Mouse (Mus musculus) kidney, adult 18-20 months (tissue): ENCODE measurements around the gene Drd3.

ENCODE experiments used
- DNase-seq: peaks from one replicate; pipeline ENCODE4 v3.0.0; 2021

Drd3 gene

DNA sequence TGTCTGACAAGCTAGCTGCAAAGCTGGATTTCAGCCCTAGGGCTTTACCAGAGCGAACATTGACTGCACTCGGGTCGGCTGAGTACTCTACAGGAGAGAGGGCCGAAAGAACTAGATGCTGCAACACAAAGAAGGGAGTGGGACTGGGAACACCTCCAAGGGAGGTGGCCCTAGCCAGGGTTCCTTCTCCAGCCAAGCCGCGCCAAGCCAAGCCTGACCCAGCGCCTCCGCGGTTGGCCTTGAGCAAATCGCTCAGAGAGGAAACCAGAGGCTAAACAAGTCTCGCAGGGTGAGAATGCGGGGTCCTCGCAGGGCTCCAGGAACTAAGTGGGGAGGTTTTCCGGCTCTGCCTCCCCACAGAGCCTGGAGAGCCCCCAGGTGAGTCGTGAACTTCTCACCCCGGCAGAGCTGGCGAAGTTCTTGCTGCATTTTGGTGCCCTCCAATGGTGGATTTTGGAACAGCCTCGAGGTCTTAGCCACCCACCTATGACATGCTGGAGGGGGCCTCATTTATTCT lies 48.0 kb downstream of the Drd3 start:
- DNase-seq: peak; percentile 75

DNA sequence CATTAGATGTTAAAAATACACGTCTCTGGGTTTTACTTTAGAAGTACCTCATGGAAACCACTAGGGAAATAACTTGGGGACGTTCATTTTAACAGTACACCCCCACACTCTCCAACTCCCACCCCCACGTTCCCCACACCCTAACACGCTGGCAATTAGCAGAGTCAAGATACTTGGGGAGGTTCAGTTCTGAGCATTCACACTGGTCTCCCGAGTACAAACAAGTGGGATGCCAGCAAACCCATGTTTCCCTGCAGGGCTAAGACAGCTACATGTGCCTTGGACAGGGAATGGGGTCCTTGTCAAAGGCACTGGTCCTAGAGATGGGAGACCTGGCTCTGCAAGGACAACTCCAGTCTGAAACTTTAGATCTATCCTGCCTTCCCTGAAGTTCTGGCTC lies 48.6 kb downstream of the Drd3 start:
- no peak for DNase-seq

DNA sequence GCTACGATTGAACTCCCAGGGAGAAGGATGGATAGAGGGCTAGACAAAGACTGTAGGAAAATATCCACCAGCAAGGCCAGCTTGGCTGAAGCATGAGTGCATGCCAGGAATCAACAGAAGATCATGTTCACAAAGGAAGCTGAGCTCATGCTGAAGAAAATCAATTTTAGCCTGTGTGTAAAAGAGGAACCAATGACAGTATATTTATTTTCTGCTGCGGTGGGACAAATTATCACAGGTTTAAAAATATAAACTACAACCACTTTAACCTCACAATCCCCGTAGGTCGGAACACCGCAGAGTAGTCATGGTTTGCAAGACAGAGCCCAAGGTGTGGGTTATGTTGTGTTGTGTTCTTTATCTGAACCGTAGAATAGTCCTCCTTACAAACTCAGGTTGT lies 50.5 kb downstream of the Drd3 start:
- DNase-seq: no peak

DNA sequence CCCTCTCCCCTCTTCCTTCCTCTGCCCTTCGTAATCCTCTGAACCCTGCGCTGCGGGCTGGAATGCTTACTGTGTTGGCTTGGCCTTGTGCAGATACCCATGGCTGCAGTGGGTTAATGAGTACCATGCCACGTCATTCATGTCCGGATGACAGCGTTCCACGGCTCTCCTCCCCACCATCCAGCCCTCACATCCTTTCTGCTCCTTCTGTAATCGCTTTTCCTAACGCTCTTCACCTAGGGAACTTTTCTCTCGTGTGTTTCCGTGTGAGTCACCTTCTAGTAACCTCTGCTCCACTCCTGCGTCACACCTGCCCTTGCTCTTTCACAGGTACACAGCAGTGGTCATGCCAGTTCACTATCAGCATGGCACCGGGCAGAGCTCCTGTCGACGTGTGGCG lies 53.2 kb downstream of the Drd3 start:
- DNase-seq: peak; percentile 11

DNA sequence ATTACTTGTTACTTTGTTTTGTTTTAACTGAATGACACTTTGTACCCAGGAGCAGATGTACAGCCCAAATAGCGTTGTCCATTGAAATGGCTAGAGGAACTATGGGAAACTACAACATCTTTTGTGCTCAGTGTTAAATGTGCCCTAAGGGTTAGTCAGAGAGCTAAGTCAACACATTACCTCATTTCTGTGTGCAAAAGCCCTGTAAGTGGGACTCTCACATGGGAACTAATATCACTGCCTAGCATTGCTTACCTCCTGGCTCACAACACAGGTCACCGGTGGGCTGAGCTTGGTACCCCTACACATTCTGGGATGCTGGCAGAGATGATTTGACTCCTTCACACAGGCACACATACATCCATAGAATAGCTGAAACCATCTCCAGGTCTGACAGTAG lies 55.6 kb downstream of the Drd3 start:
- DNase-seq: no peak

DNA sequence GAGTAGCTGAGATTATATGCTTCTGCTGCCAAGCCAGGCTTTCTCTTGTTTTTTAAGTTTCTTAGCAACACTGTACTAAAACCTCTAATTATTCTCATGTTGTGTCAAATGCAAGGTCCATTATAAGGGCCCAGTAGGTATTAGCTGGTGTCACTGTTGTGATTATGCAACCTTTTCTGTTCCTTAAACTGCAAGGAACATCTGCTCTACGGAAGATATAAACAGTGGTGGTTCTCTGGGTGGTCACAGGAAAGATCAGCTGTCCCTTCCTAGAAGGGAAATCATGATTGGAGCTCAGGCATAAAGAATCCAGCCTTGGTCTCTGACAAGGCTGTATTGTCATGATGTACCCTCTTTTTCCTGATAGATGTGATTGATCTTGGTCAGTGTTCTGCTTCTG lies 57.6 kb downstream of the Drd3 start:
- DNase-seq: no peak

DNA sequence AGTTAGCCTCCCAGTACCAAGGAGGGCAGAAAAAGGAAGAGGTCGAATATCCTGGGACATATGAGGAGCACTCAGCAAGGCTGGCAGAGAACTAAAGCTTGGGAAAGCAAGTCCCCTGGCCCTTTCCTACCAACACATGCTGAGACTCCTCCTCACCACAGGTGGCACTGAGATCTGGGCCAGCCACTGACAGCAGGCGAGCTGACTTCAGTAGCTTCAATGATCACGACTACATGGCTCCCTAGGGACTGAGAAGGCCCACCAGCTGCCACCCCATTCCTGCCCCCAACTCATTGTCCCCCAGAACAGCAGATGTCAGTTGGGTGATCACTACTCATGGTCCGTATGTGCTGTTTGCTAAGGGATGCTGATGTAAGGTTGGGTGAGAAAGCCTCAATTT lies 60.8 kb downstream of the Drd3 start:
- DNase-seq: no peak

DNA sequence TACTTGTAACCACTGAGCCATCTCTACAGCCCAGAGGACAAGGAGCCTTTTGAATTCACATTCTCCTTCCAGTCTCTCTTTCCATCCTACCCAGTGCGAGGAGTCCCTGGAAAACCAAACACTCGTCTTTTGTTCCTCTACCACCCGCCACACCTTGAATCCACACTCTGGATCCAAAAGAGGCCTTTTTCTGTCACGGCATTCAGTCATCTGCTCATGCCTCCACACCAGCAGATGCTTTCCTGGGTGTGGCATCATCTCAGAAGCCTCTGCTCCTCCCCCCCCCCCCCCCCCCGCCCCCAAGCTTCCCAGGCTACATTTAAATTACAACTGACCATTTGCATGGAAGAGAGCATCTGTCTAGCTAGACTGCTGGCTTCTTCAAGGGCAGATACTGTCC lies 62.5 kb downstream of the Drd3 start:
- no peak for DNase-seq

DNA sequence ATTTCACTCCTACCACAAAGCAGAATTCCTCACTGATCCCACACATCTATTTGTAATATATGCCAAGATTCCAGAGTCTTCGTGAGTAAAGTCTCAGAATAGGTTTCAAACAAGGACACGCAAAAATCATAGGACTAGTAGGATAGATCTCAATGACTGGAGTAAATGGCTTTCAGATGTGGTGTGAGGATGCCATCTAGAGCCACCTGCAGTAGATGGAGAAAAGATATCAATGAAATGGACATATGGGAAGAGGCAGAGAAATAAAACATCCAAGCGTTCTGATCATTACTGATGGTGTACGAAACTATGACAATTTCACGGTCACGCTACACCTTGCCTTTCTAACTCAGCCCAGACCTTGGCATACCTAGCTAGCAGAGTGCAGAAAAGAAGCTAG lies 64.6 kb downstream of the Drd3 start:
- DNase-seq: no peak

DNA sequence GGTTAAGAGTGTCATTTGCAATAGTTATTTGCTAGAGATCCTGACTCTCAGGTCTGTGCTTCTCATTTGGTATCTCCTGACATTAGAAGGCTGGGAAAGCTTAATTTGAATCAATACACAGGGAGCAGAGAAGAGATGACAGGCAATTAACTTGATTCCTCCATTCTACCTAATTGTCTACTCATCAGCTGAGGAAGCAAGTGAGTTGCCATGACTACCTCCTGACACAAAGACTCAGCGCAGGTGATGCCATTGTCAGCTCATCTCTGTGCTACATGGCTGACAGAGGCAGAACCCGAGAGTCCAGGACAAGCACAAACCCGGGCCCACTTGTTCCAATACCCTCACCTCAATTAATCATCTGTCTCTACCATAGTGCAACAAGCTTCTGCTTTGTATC lies 73.7 kb downstream of the Drd3 start:
- DNase-seq: no peak

DNA sequence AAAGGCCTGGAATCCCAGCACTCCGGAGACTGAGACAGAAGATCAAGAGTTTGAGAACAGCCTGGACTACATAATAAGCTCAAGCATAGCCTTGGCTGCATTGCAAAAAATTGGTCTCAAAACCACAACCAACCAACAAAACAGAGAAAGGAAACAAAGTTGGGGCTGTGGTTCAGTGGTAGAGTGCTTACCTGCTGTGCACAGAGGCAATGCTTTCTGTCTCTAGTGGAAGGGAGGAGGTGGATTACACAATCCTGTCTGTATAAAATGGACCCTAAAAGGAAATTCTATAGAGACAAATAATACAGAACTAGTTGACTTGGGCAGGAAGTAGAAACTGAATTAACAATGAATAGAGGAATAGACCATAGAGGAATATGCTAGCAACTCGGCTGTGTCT lies 78.1 kb downstream of the Drd3 start:
- no peak for DNase-seq

DNA sequence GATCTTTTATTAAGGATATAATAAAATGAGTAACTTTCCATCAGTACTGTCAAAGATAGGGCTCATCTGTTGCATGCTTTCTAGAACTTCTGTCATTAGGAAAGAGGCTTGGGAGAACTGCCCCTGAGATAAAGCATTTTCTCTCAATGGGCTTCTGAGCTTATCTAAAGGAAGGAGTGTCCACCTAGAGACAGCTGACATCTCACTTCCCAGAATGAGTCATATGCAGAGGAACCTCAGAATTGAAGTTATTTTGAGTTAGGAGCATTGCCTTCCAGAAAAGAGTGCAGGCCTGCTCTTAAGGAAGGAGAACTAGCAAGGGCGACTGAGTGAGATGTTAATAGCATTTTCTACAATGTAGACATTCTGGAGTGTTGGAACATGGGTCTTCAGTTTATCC lies 87.4 kb downstream of the Drd3 start:
- no peak for DNase-seq

DNA sequence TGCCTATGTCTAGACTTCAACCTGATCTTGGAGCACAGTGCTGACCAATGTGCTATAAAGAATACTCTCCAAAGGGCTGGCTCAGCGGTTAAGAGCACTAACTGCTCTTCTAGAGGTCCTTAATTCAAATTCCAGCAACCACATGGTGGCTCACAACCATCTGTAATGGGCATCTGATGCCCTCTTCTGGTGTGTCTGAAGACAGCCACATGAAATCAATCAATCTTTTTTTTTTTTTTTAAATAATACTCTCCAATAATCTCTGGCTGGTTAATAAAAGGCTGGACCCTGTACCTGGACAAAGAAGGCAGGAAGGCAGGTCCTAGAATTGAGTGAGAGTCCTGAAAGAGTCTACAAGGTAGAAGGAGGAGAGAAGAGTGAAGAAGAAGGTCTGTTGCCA lies 96.0 kb downstream of the Drd3 start:
- no peak for DNase-seq

DNA sequence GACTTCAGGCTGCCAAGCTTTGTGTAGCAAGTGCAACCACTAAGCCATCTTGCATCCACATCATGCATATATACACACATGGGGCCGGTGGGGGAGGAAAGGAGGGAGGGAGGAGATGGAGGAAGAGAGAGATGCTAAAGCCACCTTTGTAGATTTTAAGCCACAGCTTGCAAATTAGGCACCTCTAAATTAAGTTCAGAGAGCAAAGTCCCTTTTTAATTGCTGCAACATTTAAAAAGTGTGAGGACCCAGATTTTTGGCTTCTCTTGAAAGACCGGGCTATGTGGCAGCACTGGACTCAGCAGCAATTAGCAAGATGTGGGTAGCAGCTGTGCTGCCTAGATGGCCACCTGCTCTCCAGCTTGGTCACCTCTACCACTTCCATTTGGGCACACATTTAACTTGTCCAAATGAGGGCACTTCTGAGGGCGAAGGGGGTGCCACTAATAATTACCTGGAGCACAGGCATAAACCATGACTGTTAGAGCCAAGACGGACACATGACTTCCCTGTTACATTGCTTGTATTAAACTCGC lies 105.2 kb downstream of the Drd3 start:
- no peak for DNase-seq

DNA sequence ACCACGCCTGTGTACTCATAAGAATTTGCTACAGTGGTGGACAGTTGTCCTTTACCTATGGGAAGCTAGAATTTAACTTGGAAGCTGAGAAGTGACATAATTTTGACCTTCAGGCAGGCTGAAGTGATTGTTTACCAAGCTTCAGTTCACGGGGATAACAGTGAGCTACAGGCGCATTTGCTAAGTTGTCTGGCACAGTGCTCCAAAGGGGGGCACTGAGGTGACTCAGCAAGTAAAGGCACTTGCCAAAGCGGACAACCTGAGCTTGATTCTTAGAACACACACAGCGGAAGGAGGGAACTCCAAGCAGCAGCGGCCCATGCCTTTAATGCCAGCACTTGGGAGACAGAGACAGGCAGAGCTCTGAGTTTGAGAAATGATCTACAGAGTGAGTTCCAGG lies 106.8 kb downstream of the Drd3 start:
- DNase-seq: no peak

DNA sequence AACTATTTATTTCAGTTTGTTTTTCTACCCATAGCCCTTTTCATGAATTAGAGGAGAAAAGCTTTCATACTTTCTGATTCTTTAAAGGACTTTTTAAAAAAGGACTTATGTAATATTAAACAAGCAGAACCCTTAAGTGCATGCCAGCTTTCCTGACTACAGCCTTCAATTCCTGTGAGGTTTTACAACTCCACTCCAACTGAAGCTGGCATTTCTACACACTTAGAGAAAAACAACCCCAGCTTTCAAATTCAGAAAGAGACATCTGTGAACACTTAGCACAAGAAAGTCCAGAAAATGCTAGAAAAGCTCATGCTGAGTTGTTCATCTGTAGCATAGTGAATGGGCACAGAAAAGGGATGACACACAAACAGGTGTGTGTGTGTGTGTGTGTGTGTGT lies 116.0 kb downstream of the Drd3 start:
- DNase-seq: no peak

DNA sequence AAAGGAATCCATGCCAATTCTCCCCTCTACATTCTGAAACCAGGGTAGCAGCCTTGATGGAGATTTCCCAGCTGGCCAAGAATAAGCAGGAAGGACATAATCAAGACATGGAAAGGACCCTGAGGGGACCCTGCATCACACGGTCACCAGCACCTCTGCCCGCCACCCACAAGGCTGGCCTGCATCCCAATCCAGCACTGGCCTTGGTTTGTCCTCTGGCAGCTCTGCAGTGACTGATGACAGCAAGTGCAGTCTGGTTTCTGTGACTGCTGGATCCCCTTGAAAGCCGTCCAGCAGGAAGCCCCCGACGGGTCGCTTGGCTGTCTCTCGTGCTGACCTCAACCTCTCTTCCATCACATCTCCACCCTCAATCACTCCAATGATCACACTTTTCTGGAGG lies 117.6 kb downstream of the Drd3 start:
- DNase-seq: no peak
